Mouse (Mus musculus): ENCODE measurements at regions not wholly inside any gene's neighbourhood (a gene's known extent, or its start where the extent isn't known, plus 50 kb on each side); places are given as distances from the start of the nearest gene placed in this dataset.

- TF ChIP-seq HCFC1 (IDR thresholded peaks at IDR 0.05; ENCODE audit: borderline replicate concordance, insufficient read depth, low read length) (no peak), MAFK (IDR thresholded peaks at IDR 0.05; ENCODE audit: insufficient read depth, low read depth, low read length) (no peak), ZC3H11A (IDR thresholded peaks at IDR 0.05; ENCODE audit: borderline replicate concordance, low read depth, low read length) (no peak), ZNF384 (IDR thresholded peaks at IDR 0.05; ENCODE audit: low read depth, low read length) (no peak), CHD2 (IDR thresholded peaks at IDR 0.05; ENCODE audit: low read depth, low read length) (no peak)
- Histone ChIP-seq H3K27ac (ENCODE audit: insufficient read depth, low read depth, low read length, poor library complexity, severe bottlenecking) (no peak overlapping the region), H3K4me1 (ENCODE audit: control insufficient read depth in 2 of 2, insufficient read depth in 2 of 2, low read length in 2 of 2, poor library complexity in 1 of 2) (no peaks in the 10 kb centered on the region), H3K9me3 (ENCODE audit: control insufficient read depth, insufficient read depth, low read depth, low read length) (no peaks in the 10 kb centered on the region), H3K4me3 (ENCODE audit: insufficient read depth in 1 of 2, low read depth in 1 of 2, low read length in 2 of 2, poor library complexity in 1 of 2, severe bottlenecking in 1 of 2) (no peak overlapping the region), H3K36me3 (ENCODE audit: control insufficient read depth, insufficient read depth, low read length, poor library complexity, severe bottlenecking) (no peaks in the 10 kb centered on the region), H3K9ac (ENCODE audit: insufficient read depth, low read depth, low read length, poor library complexity, severe bottlenecking) (no peak overlapping the region)
- in situ Hi-C loops (cut with MboI; ENCODE audit: low sequenced_read_pairs in 2 of 2, unreplicated experiment in 2 of 2), result no loop called here
- DNase-seq (ENCODE audit: low read depth, low spot score), result no peak
These were observed 124.7 kb downstream of the Qpct start for GRCm38 (mm10) chr17:79176356-79176755.

- in situ Hi-C loops (cut with MboI; ENCODE audit: low sequenced_read_pairs in 2 of 2, unreplicated experiment in 2 of 2), result no loop called here
- H3K4me3 ChIP-seq (ENCODE audit: insufficient read depth in 1 of 2, low read depth in 1 of 2, low read length in 2 of 2, poor library complexity in 1 of 2, severe bottlenecking in 1 of 2), result no peak overlapping the region
These were observed 123.7 kb downstream of the Qpct start for GRCm38 (mm10) chr17:79175381-79175780.

GRCm38 (mm10) chr17:79172328-79172727 is 120.6 kb downstream of the Qpct start:
- H3K27ac ChIP-seq (ENCODE audit: insufficient read depth, low read depth, low read length, poor library complexity, severe bottlenecking), result no peak overlapping the region

More at GRCm38 (mm10) chr17:79175381-79175780, 123.7 kb downstream of the Qpct start:
- Histone ChIP-seq H3K9ac (ENCODE audit: insufficient read depth, low read depth, low read length, poor library complexity, severe bottlenecking) (no peak overlapping the region), H3K4me1 (ENCODE audit: control insufficient read depth in 2 of 2, insufficient read depth in 2 of 2, low read length in 2 of 2, poor library complexity in 1 of 2) (no peaks in the 10 kb centered on the region), H3K9me3 (ENCODE audit: control insufficient read depth, insufficient read depth, low read depth, low read length) (no peaks in the 10 kb centered on the region), H3K36me3 (ENCODE audit: control insufficient read depth, insufficient read depth, low read length, poor library complexity, severe bottlenecking) (no peaks in the 10 kb centered on the region), H3K27ac (ENCODE audit: insufficient read depth, low read depth, low read length, poor library complexity, severe bottlenecking) (no peak overlapping the region)
- DNase-seq (ENCODE audit: low read depth, low spot score), result no peak
- no peak for TF ChIP-seq ZNF384 (IDR thresholded peaks at IDR 0.05; ENCODE audit: low read depth, low read length)
- no peak for TF ChIP-seq MAFK (IDR thresholded peaks at IDR 0.05; ENCODE audit: insufficient read depth, low read depth, low read length)
- TF ChIP-seq CHD2 (IDR thresholded peaks at IDR 0.05; ENCODE audit: low read depth, low read length), result no peak
- TF ChIP-seq ZC3H11A (IDR thresholded peaks at IDR 0.05; ENCODE audit: borderline replicate concordance, low read depth, low read length), result no peak
- no peak for TF ChIP-seq HCFC1 (IDR thresholded peaks at IDR 0.05; ENCODE audit: borderline replicate concordance, insufficient read depth, low read length)

GRCm38 (mm10) chr17:79170690-79171089 is 119.0 kb downstream of the Qpct start:
- Histone ChIP-seq H3K9ac (ENCODE audit: insufficient read depth, low read depth, low read length, poor library complexity, severe bottlenecking) (no peak overlapping the region), H3K4me3 (ENCODE audit: insufficient read depth in 1 of 2, low read depth in 1 of 2, low read length in 2 of 2, poor library complexity in 1 of 2, severe bottlenecking in 1 of 2) (no peak overlapping the region)
- DNase-seq (ENCODE audit: low read depth, low spot score), result no peak

More at GRCm38 (mm10) chr17:79172328-79172727, 120.6 kb downstream of the Qpct start:
- TF ChIP-seq ZC3H11A (IDR thresholded peaks at IDR 0.05; ENCODE audit: borderline replicate concordance, low read depth, low read length) (no peak), CHD2 (IDR thresholded peaks at IDR 0.05; ENCODE audit: low read depth, low read length) (no peak), HCFC1 (IDR thresholded peaks at IDR 0.05; ENCODE audit: borderline replicate concordance, insufficient read depth, low read length) (no peak), MAFK (IDR thresholded peaks at IDR 0.05; ENCODE audit: insufficient read depth, low read depth, low read length) (no peak), ZNF384 (IDR thresholded peaks at IDR 0.05; ENCODE audit: low read depth, low read length) (no peak)
- in situ Hi-C loops (cut with MboI; ENCODE audit: low sequenced_read_pairs in 2 of 2, unreplicated experiment in 2 of 2), result no loop called here
- no peak overlapping the region for H3K9ac ChIP-seq (ENCODE audit: insufficient read depth, low read depth, low read length, poor library complexity, severe bottlenecking)
- H3K36me3 ChIP-seq (ENCODE audit: control insufficient read depth, insufficient read depth, low read length, poor library complexity, severe bottlenecking), result no peaks in the 10 kb centered on the region
- H3K4me1 ChIP-seq (ENCODE audit: control insufficient read depth in 2 of 2, insufficient read depth in 2 of 2, low read length in 2 of 2, poor library complexity in 1 of 2), result no peaks in the 10 kb centered on the region
- no peaks in the 10 kb centered on the region for H3K9me3 ChIP-seq (ENCODE audit: control insufficient read depth, insufficient read depth, low read depth, low read length)
- H3K4me3 ChIP-seq (ENCODE audit: insufficient read depth in 1 of 2, low read depth in 1 of 2, low read length in 2 of 2, poor library complexity in 1 of 2, severe bottlenecking in 1 of 2), result no peak overlapping the region
- no peak for DNase-seq (ENCODE audit: low read depth, low spot score)

GRCm38 (mm10) chr17:79167198-79167597 is 115.5 kb downstream of the Qpct start:
- TF ChIP-seq HCFC1 (IDR thresholded peaks at IDR 0.05; ENCODE audit: borderline replicate concordance, insufficient read depth, low read length), result no peak
- TF ChIP-seq MAFK (IDR thresholded peaks at IDR 0.05; ENCODE audit: insufficient read depth, low read depth, low read length), result no peak
- TF ChIP-seq ZC3H11A (IDR thresholded peaks at IDR 0.05; ENCODE audit: borderline replicate concordance, low read depth, low read length), result no peak
- no peak for TF ChIP-seq ZNF384 (IDR thresholded peaks at IDR 0.05; ENCODE audit: low read depth, low read length)
- TF ChIP-seq CHD2 (IDR thresholded peaks at IDR 0.05; ENCODE audit: low read depth, low read length), result no peak
- Histone ChIP-seq H3K4me1 (ENCODE audit: control insufficient read depth in 2 of 2, insufficient read depth in 2 of 2, low read length in 2 of 2, poor library complexity in 1 of 2) (no peaks in the 10 kb centered on the region), H3K4me3 (ENCODE audit: insufficient read depth in 1 of 2, low read depth in 1 of 2, low read length in 2 of 2, poor library complexity in 1 of 2, severe bottlenecking in 1 of 2) (no peak overlapping the region), H3K27ac (ENCODE audit: insufficient read depth, low read depth, low read length, poor library complexity, severe bottlenecking) (no peak overlapping the region), H3K9me3 (ENCODE audit: control insufficient read depth, insufficient read depth, low read depth, low read length) (no peaks in the 10 kb centered on the region), H3K36me3 (ENCODE audit: control insufficient read depth, insufficient read depth, low read length, poor library complexity, severe bottlenecking) (no peaks in the 10 kb centered on the region), H3K9ac (ENCODE audit: insufficient read depth, low read depth, low read length, poor library complexity, severe bottlenecking) (no peak overlapping the region)
- in situ Hi-C loops (cut with MboI; ENCODE audit: low sequenced_read_pairs in 2 of 2, unreplicated experiment in 2 of 2), result no loop called here
- no peak for DNase-seq (ENCODE audit: low read depth, low spot score)

More at GRCm38 (mm10) chr17:79170690-79171089, 119.0 kb downstream of the Qpct start:
- Histone ChIP-seq H3K36me3 (ENCODE audit: control insufficient read depth, insufficient read depth, low read length, poor library complexity, severe bottlenecking) (no peaks in the 10 kb centered on the region), H3K27ac (ENCODE audit: insufficient read depth, low read depth, low read length, poor library complexity, severe bottlenecking) (no peak overlapping the region), H3K9me3 (ENCODE audit: control insufficient read depth, insufficient read depth, low read depth, low read length) (no peaks in the 10 kb centered on the region), H3K4me1 (ENCODE audit: control insufficient read depth in 2 of 2, insufficient read depth in 2 of 2, low read length in 2 of 2, poor library complexity in 1 of 2) (no peaks in the 10 kb centered on the region)
- in situ Hi-C loops (cut with MboI; ENCODE audit: low sequenced_read_pairs in 2 of 2, unreplicated experiment in 2 of 2), result no loop called here
- no peak for TF ChIP-seq CHD2 (IDR thresholded peaks at IDR 0.05; ENCODE audit: low read depth, low read length)
- no peak for TF ChIP-seq ZNF384 (IDR thresholded peaks at IDR 0.05; ENCODE audit: low read depth, low read length)
- TF ChIP-seq MAFK (IDR thresholded peaks at IDR 0.05; ENCODE audit: insufficient read depth, low read depth, low read length), result no peak
- TF ChIP-seq ZC3H11A (IDR thresholded peaks at IDR 0.05; ENCODE audit: borderline replicate concordance, low read depth, low read length), result no peak
- TF ChIP-seq HCFC1 (IDR thresholded peaks at IDR 0.05; ENCODE audit: borderline replicate concordance, insufficient read depth, low read length), result no peak
